Comparison of ENCODE assay signal across 28 mouse cellular contexts in the genomic region with DNA sequence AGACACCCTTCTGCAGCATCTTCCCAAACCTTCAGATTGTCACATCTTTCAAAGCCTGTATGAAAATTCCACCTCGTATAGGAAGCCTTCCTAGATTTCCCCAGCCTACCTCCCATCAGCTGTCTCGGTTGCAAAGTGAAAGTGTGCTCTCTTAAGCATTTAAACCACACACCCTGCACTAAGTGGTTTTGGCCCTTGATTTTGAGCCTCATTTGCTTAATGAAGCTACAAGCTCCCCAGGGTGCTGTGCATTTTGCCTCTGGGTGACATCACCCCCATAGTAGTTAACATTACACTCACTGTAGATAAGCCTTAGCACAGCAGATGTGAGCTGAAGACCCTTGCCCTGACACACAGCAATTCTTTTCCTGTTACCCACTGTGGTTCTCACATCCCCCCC. TPM values are rescaled to one million over a fixed set of nuclear protein-coding genes. Genes with fewer than 3 reads are reported as not detected.
"Had no signal": no experiment of that assay in that cellular context is flagged by ENCODE, and none has a peak within 500 bp of the region (broad histone marks: within the 10 kb centered on the region; RNA-seq: fewer than 3 reads in every experiment).

No protein-coding gene starts in this region.

- H3K4me2 ChIP-seq: limb, embryonic 13.5 days; lung, embryonic 15.5 days; midbrain, embryonic 11.5 days; neural tube, embryonic 12.5 days; neural tube, embryonic 15.5 days; stomach, embryonic 15.5 days had no signal

- ATAC-seq: intestine, postnatal 0 days had no signal

- DNase-seq: kidney, adult 2 months; kidney, postnatal 25 days; layer of hippocampus, adult 9-11 months; lung, adult 18-20 months; lung, postnatal 10 days; lung, postnatal 4 days; midbrain, embryonic 14.5 days; right cerebral cortex, adult 18-20 months; right cerebral cortex, postnatal 14 days; right cerebral cortex, postnatal 4 days; thymus, postnatal 25 days had no signal

- H3K27me3 ChIP-seq: limb, embryonic 13.5 days; lung, embryonic 15.5 days; neural tube, embryonic 12.5 days; neural tube, embryonic 15.5 days; stomach, embryonic 15.5 days had no signal

- H3K9me3 ChIP-seq: limb, embryonic 10.5 days; limb, embryonic 13.5 days; lung, embryonic 15.5 days; neural tube, embryonic 12.5 days; neural tube, embryonic 15.5 days; stomach, embryonic 15.5 days had no signal

- H3K9ac ChIP-seq: limb, embryonic 13.5 days; lung, embryonic 15.5 days; neural tube, embryonic 12.5 days; neural tube, embryonic 15.5 days; stomach, embryonic 15.5 days had no signal

- H3K4me3 ChIP-seq: layer of hippocampus, adult 2 months; limb, embryonic 10.5 days; limb, embryonic 13.5 days; lung, embryonic 15.5 days; neural tube, embryonic 12.5 days; neural tube, embryonic 15.5 days; stomach, embryonic 15.5 days had no signal

- H3K27ac ChIP-seq: kidney, postnatal 0 days; layer of hippocampus, adult 2 months; limb, embryonic 10.5 days; limb, embryonic 13.5 days; lung, embryonic 15.5 days; neural tube, embryonic 12.5 days; neural tube, embryonic 15.5 days; stomach, embryonic 15.5 days had no signal

RNA-seq across cellular contexts. Expression of a gene that starts 49.8 kb away (rescaled TPM):
- total RNA-seq: megakaryocyte progenitor cell, adult 5-6 weeks; megakaryocyte-erythroid progenitor cell, adult 5-6 weeks had no signal
- polyA plus RNA-seq: thymus, postnatal 0 days had no signal

RNA-seq across cellular contexts. Expression of a gene that starts 52.7 kb away (rescaled TPM):
- total RNA-seq: layer of hippocampus, adult 2 months; layer of hippocampus, postnatal 25 days; left cerebral cortex, adult 18-20 months; left cerebral cortex, postnatal 25 days; liver, adult 2 months; megakaryocyte progenitor cell, adult 5-6 weeks; megakaryocyte-erythroid progenitor cell, adult 5-6 weeks had no signal
- polyA plus RNA-seq: liver, adult 2 months; midbrain, embryonic 11.5 days; midbrain, embryonic 14.5 days; neural tube, embryonic 12.5 days; neural tube, embryonic 15.5 days had no signal

RNA-seq across cellular contexts. Expression of a gene that starts 58.7 kb away (rescaled TPM):
- total RNA-seq: megakaryocyte progenitor cell, adult 5-6 weeks; megakaryocyte-erythroid progenitor cell, adult 5-6 weeks had no signal
- polyA plus RNA-seq: liver, adult 2 months; midbrain, embryonic 11.5 days had no signal
